Mouse (Mus musculus): ENCODE results near the gene Riox1. TPM values are rescaled to one million over a fixed set of nuclear protein-coding genes. Genes with fewer than 3 reads are reported as not detected.

Gene Riox1
- total and polyA plus RNA-seq, 2 experiments from 2014 or later: 12.6 to 25.3 TPM

- no peaks in the 10 kb centered on the region for H3K4me1 ChIP-seq (ENCODE audit: insufficient read depth, low read length)
- TF ChIP-seq CTCF (IDR thresholded peaks at IDR 0.05): no peak
- ATAC-seq (ENCODE audit: low FRiP score) (no peak), DNase-seq (ENCODE audit: low spot score) (no peak)
- no peak overlapping the region for H3K27ac ChIP-seq (ENCODE audit: low read depth, low read length)
- H3K4me3 ChIP-seq (ENCODE audit: low read depth, low read length): no peak overlapping the region
- H3K27me3 ChIP-seq (ENCODE audit: insufficient read depth, low read length): no peaks in the 10 kb centered on the region
- 90% methylated on average over 6 of the region's 6 CpGs for WGBS
- H3K4me2 ChIP-seq (ENCODE audit: low read depth, low read length, poor library complexity, severe bottlenecking): no peak overlapping the region
- no peaks in the 10 kb centered on the region for H3K9me3 ChIP-seq (ENCODE audit: low read length)
- no peak overlapping the region for H3K9ac ChIP-seq (replicated peaks; ENCODE audit: low read length, poor library complexity, severe bottlenecking)
- H3K36me3 ChIP-seq (ENCODE audit: insufficient read depth, low read length): no peaks in the 10 kb centered on the region
Measured at GRCm38 (mm10) chr12:83978862-83979261, 28.5 kb downstream of the Riox1 start.

GRCm38 (mm10) chr12:83981615-83982014, 31.2 kb downstream of the Riox1 start:
- Histone ChIP-seq H3K4me3 (ENCODE audit: low read depth, low read length) (no peak overlapping the region), H3K4me2 (ENCODE audit: low read depth, low read length, poor library complexity, severe bottlenecking) (no peak overlapping the region), H3K27me3 (ENCODE audit: insufficient read depth, low read length) (no peaks in the 10 kb centered on the region), H3K4me1 (ENCODE audit: insufficient read depth, low read length) (no peaks in the 10 kb centered on the region), H3K9ac (replicated peaks; ENCODE audit: low read length, poor library complexity, severe bottlenecking) (no peak overlapping the region), H3K36me3 (ENCODE audit: insufficient read depth, low read length) (no peaks in the 10 kb centered on the region), H3K9me3 (ENCODE audit: low read length) (no peaks in the 10 kb centered on the region), H3K27ac (ENCODE audit: low read depth, low read length) (no peak overlapping the region)
- DNase-seq (ENCODE audit: low spot score) (no peak), ATAC-seq (ENCODE audit: low FRiP score) (no peak)
- no peak for TF ChIP-seq CTCF (IDR thresholded peaks at IDR 0.05)
- WGBS: 90% methylated on average over 4 of the region's 4 CpGs

GRCm38 (mm10) chr12:83984752-83985151, 34.3 kb downstream of the Riox1 start, which contains the start of gene Heatr4:
Heatr4 (minus strand) TSS chr12:83984852.
- H3K27me3 ChIP-seq (ENCODE audit: insufficient read depth, low read length): no peaks in the 10 kb centered on the region
- no peaks in the 10 kb centered on the region for H3K9me3 ChIP-seq (ENCODE audit: low read length)
- no peak within 1 kb of the TSS for H3K4me2 ChIP-seq (ENCODE audit: low read depth, low read length, poor library complexity, severe bottlenecking)
- 67% methylated on average over 4 of the region's 4 CpGs for WGBS
- ATAC-seq (ENCODE audit: low FRiP score) (no peak), DNase-seq (ENCODE audit: low spot score) (no peak)
- no peak within 1 kb of the TSS for H3K9ac ChIP-seq (replicated peaks; ENCODE audit: low read length, poor library complexity, severe bottlenecking)
- no peak within 1 kb of the TSS for H3K27ac ChIP-seq (ENCODE audit: low read depth, low read length)
- no peaks in the 10 kb centered on the region for H3K4me1 ChIP-seq (ENCODE audit: insufficient read depth, low read length)
- no peak for TF ChIP-seq CTCF (IDR thresholded peaks at IDR 0.05)
- no peak within 1 kb of the TSS for H3K4me3 ChIP-seq (ENCODE audit: low read depth, low read length)
- no peaks in the 10 kb centered on the region for H3K36me3 ChIP-seq (ENCODE audit: insufficient read depth, low read length)

- H3K27me3 ChIP-seq (ENCODE audit: insufficient read depth, low read length): no peaks in the 10 kb centered on the region
- no peak for TF ChIP-seq CTCF (IDR thresholded peaks at IDR 0.05)
- H3K4me1 ChIP-seq (ENCODE audit: insufficient read depth, low read length): no peaks in the 10 kb centered on the region
- no peak for ATAC-seq (ENCODE audit: low FRiP score)
- peak overlapping the region; percentile 61 for H3K4me2 ChIP-seq (ENCODE audit: low read depth, low read length, poor library complexity, severe bottlenecking)
- WGBS: 32% methylated on average over 8 of the region's 8 CpGs
- H3K9me3 ChIP-seq (ENCODE audit: low read length): no peaks in the 10 kb centered on the region
- peak overlapping the region; percentile 68 for H3K9ac ChIP-seq (replicated peaks; ENCODE audit: low read length, poor library complexity, severe bottlenecking)
- no peak for DNase-seq (ENCODE audit: low spot score)
- peak overlapping the region; percentile 53 for H3K4me3 ChIP-seq (ENCODE audit: low read depth, low read length)
- no peaks in the 10 kb centered on the region for H3K36me3 ChIP-seq (ENCODE audit: insufficient read depth, low read length)
- H3K27ac ChIP-seq (ENCODE audit: low read depth, low read length): peak overlapping the region; percentile 90
Measured at GRCm38 (mm10) chr12:83987242-83987582, 36.8 kb downstream of the Riox1 start.

- DNase-seq (ENCODE audit: low spot score) (peak; percentile 93), ATAC-seq (ENCODE audit: low FRiP score) (peak; percentile 94)
- H3K27ac ChIP-seq (ENCODE audit: low read depth, low read length): peak within 1 kb of the TSS; percentile 90
- H3K4me1 ChIP-seq (ENCODE audit: insufficient read depth, low read length): no peaks in the 10 kb centered on the region
- peak within 1 kb of the TSS; percentile 53 for H3K4me3 ChIP-seq (ENCODE audit: low read depth, low read length)
- H3K4me2 ChIP-seq (ENCODE audit: low read depth, low read length, poor library complexity, severe bottlenecking): peak within 1 kb of the TSS; percentile 61
- TF ChIP-seq CTCF (IDR thresholded peaks at IDR 0.05): peak; percentile 80
- peak within 1 kb of the TSS; percentile 68 for H3K9ac ChIP-seq (replicated peaks; ENCODE audit: low read length, poor library complexity, severe bottlenecking)
- no peaks in the 10 kb centered on the region for H3K9me3 ChIP-seq (ENCODE audit: low read length)
- WGBS: under 1% methylated on average over 68 of the region's 80 CpGs
- no peaks in the 10 kb centered on the region for H3K36me3 ChIP-seq (ENCODE audit: insufficient read depth, low read length)
- no peaks in the 10 kb centered on the region for H3K27me3 ChIP-seq (ENCODE audit: insufficient read depth, low read length)
Measured at GRCm38 (mm10) chr12:83987583-83988441, 37.4 kb downstream of the Riox1 start, which contains the start of gene Acot2. Acot2 (plus strand) TSS chr12:83987861.

- Histone ChIP-seq H3K36me3 (ENCODE audit: insufficient read depth, low read length) (no peaks in the 10 kb centered on the region), H3K9ac (replicated peaks; ENCODE audit: low read length, poor library complexity, severe bottlenecking) (peak overlapping the region; percentile 68), H3K27me3 (ENCODE audit: insufficient read depth, low read length) (no peaks in the 10 kb centered on the region), H3K9me3 (ENCODE audit: low read length) (no peaks in the 10 kb centered on the region), H3K4me2 (ENCODE audit: low read depth, low read length, poor library complexity, severe bottlenecking) (peak overlapping the region; percentile 61), H3K4me3 (ENCODE audit: low read depth, low read length) (peak overlapping the region; percentile 53), H3K4me1 (ENCODE audit: insufficient read depth, low read length) (no peaks in the 10 kb centered on the region), H3K27ac (ENCODE audit: low read depth, low read length) (peak overlapping the region; percentile 90)
- ATAC-seq (ENCODE audit: low FRiP score) (peak; percentile 35; the same call in 1 of the 2 replicates), DNase-seq (ENCODE audit: low spot score) (no peak)
- 69% methylated on average over 4 of the region's 4 CpGs for WGBS
- no peak for TF ChIP-seq CTCF (IDR thresholded peaks at IDR 0.05)
Measured at GRCm38 (mm10) chr12:83988483-83988882, 38.1 kb downstream of the Riox1 start.

Measured in midbrain, postnatal 0 days (tissue).